Mouse (Mus musculus) brain, embryonic 14.5 days (tissue): ENCODE data around the gene Mcrip1.

Experiments used
- CTCF ChIP-seq: fragments of 200-500 bp; IDR thresholded peaks from 2 replicates; pipeline ENCODE4 v1.5.1; 2012; ENCODE audit warnings: inconsistent platforms, mild to moderate bottlenecking, moderate library complexity, borderline replicate concordance; ENCODE audit not compliant: insufficient read depth, insufficient read length; ENCODE audit errors: extremely low read depth
- POLR2A ChIP-seq: fragments of 200-500 bp; IDR thresholded peaks from 2 replicates; pipeline ENCODE4 v1.6.1; 2012; ENCODE audit warnings: mild to moderate bottlenecking, inconsistent platforms, borderline replicate concordance; ENCODE audit not compliant: poor library complexity, insufficient read depth, insufficient read length, severe bottlenecking; ENCODE audit errors: extremely low read depth

- TF ChIP-seq POLR2A = no peak
- TF ChIP-seq CTCF = no peak
Observed at GRCm38 (mm10) chr11:120501018-120501417, 48.5 kb downstream of the Mcrip1 start.
